In the genomic region with DNA sequence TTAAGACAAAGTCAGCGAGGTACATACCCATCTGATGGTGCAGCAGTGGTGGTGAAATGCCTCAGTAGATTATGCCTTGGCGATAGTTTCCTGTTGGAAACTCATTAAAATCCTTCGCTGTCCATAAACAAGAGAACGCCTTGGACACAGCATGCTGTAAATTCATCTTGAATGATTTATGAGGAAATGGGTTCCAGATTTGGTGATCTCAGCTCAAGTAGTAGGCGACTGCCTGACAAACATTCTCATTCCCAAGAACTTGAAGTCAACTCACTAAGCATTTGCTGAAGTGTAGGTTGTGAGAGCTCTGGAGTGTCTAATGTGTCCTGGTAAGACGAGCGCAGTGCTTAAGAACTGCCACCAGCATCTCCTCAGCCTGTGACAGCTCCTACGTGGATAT, we compare ENCODE assay signal across 24 mouse cellular contexts.
DNase-seq lines count a peak whose midpoint lies in the region; ATAC-seq lines count a peak whose summit lies in the region.
"Had no signal": no experiment of that assay in that cellular context is flagged by ENCODE, and none has a peak within 500 bp of the region (broad histone marks: within the 10 kb centered on the region; RNA-seq: fewer than 3 reads in every experiment).

No protein-coding gene starts in this region.

- peaks cover 73% of the 10 kb centered on the region for H3K4me1 ChIP-seq in hindbrain, embryonic 13.5 days (replicated peaks)
- peaks cover 38% of the 10 kb centered on the region for H3K4me1 ChIP-seq in hindbrain, embryonic 16.5 days (ENCODE audit: control insufficient read depth, insufficient read depth, low read depth, low read length)

- H3K9me3 ChIP-seq in hindbrain, embryonic 13.5 days = no peaks in the 10 kb centered on the region
- no peaks in the 10 kb centered on the region for H3K9me3 ChIP-seq in hindbrain, embryonic 16.5 days (ENCODE audit: control insufficient read depth, low read length)
- H3K9me3 ChIP-seq: forebrain, embryonic 12.5 days; heart, embryonic 12.5 days; hindbrain, embryonic 10.5 days; hindbrain, embryonic 15.5 days had no signal

- H3K27ac ChIP-seq in hindbrain, embryonic 13.5 days = peak overlapping the region; percentile 48; the same call in 1 of the 2 replicates
- no peak overlapping the region for H3K27ac ChIP-seq in hindbrain, embryonic 16.5 days (ENCODE audit: low read depth, low read length)
- H3K27ac ChIP-seq: forebrain, embryonic 12.5 days; hindbrain, embryonic 10.5 days; hindbrain, embryonic 15.5 days had no signal

- DNase-seq in frontal cortex, postnatal 36 days (ENCODE audit: low spot score in 2 of 2) = no peak
- DNase-seq in brain, adult 2 months (ENCODE audit: low read depth, low spot score) = peak; percentile 46
- peak; percentile 37 for DNase-seq in forelimb bud, embryonic 11.5 days (ENCODE audit: low read depth, low spot score)
- DNase-seq in cerebellum, postnatal 25 days = no peak
- DNase-seq in kidney, adult 9 months = no peak
- DNase-seq: adrenal gland, adult 2 months; adrenal gland, postnatal 25 days; cerebellum, adult 11 months; cerebellum, adult 8-10 months; cerebellum, postnatal 14 days; gastrocnemius, postnatal 14 days; kidney, adult 8-10 months had no signal

- peak; percentile 29; the same call in 1 of the 2 replicates for ATAC-seq in frontal cortex, adult (ENCODE audit: low TSS enrichment)
- no peak for ATAC-seq in hindbrain, embryonic 13.5 days (ENCODE audit: low FRiP score)
- ATAC-seq in hindbrain, embryonic 16.5 days = no peak
- ATAC-seq: activated CD4-positive, CD25-positive, alpha-beta regulatory T cell, adult 4 months; forebrain, embryonic 16.5 days; inflammation-experienced regulatory T-cells, adult 6 months; intestine, postnatal 0 days; Patski had no signal

- WGBS in hindbrain, embryonic 13.5 days = 84% methylated on average over 8 of the region's 8 CpGs
- WGBS in hindbrain, embryonic 16.5 days = 69% methylated on average over 8 of the region's 8 CpGs

- no peaks in the 10 kb centered on the region for H3K27me3 ChIP-seq in hindbrain, embryonic 13.5 days
- no peaks in the 10 kb centered on the region for H3K27me3 ChIP-seq in hindbrain, embryonic 16.5 days (replicated peaks; ENCODE audit: control insufficient read depth, insufficient read depth, low read length)
- H3K27me3 ChIP-seq: forebrain, embryonic 12.5 days; heart, embryonic 12.5 days; hindbrain, embryonic 15.5 days; Patski had no signal

- H3K4me2 ChIP-seq in hindbrain, embryonic 13.5 days = no peak overlapping the region
- no peak overlapping the region for H3K4me2 ChIP-seq in hindbrain, embryonic 16.5 days (ENCODE audit: low read length)
- H3K4me2 ChIP-seq: forebrain, embryonic 12.5 days; heart, embryonic 12.5 days; hindbrain, embryonic 15.5 days had no signal

- peaks cover 27% of the 10 kb centered on the region for H3K36me3 ChIP-seq in hindbrain, embryonic 13.5 days
- H3K36me3 ChIP-seq in hindbrain, embryonic 16.5 days (ENCODE audit: control insufficient read depth, insufficient read depth, low read length) = peaks cover 2% of the 10 kb centered on the region; the same call in 1 of the 2 replicates
- H3K36me3 ChIP-seq: hindbrain, embryonic 15.5 days had no signal

- no peak overlapping the region for H3K4me3 ChIP-seq in hindbrain, embryonic 13.5 days
- no peak overlapping the region for H3K4me3 ChIP-seq in hindbrain, embryonic 16.5 days (ENCODE audit: low read length)
- H3K4me3 ChIP-seq: forebrain, embryonic 12.5 days; heart, embryonic 12.5 days; hindbrain, embryonic 10.5 days; hindbrain, embryonic 15.5 days had no signal

- no peak overlapping the region for H3K9ac ChIP-seq in hindbrain, embryonic 13.5 days
- no peak overlapping the region for H3K9ac ChIP-seq in hindbrain, embryonic 16.5 days (ENCODE audit: low read depth, low read length)
- H3K9ac ChIP-seq: forebrain, embryonic 12.5 days; heart, embryonic 12.5 days; hindbrain, embryonic 15.5 days had no signal

Comparison
In these comparisons a context has a peak if more than half of its experiments do, and no peak if none do; other contexts are left out.
1. DNase-seq: peak in brain, adult 2 months (single experiment) and forelimb bud, embryonic 11.5 days (single experiment); none in frontal cortex, postnatal 36 days (0 of 2), cerebellum, postnatal 25 days (0 of 2) and kidney, adult 9 months (single experiment).